Mouse (Mus musculus): Measurements from ENCODE around the gene Cby3. TPM values are rescaled to one million over a fixed set of nuclear protein-coding genes. Genes with fewer than 3 reads are reported as not detected.
"Not testable (repeated sequence)": the region's sequence is repeated elsewhere in the genome, so short reads cannot be mapped to it uniquely, and the experiment has no call there.

Gene Cby3
- polyA plus RNA-seq, 1 experiment = not detected

- Histone ChIP-seq H3K9me3 (replicated peaks; ENCODE audit: control insufficient read depth, insufficient read depth, low read length, poor library complexity, severe bottlenecking) (no peaks in the 10 kb centered on the region), H3K9ac (ENCODE audit: low read depth, poor library complexity, severe bottlenecking) (no peak overlapping the region), H3K27me3 (ENCODE audit: control insufficient read depth, insufficient read depth, low read length, poor library complexity, severe bottlenecking) (no peaks in the 10 kb centered on the region), H3K27ac (ENCODE audit: insufficient read depth, low read length) (no peak overlapping the region), H3K4me3 (ENCODE audit: low read depth, low read length) (no peak overlapping the region), H3K4me1 (ENCODE audit: control insufficient read depth, insufficient read depth, low read length) (no peaks in the 10 kb centered on the region), H3K36me3 (ENCODE audit: control insufficient read depth, insufficient read depth, low read length, poor library complexity, severe bottlenecking) (no peaks in the 10 kb centered on the region)
- no peak for TF ChIP-seq POLR2A (IDR thresholded peaks at IDR 0.05; ENCODE audit: insufficient read depth, low read length)
These were observed 589 bp downstream of the Cby3 start for GRCm38 (mm10) chr11:50354851-50355250.

GRCm38 (mm10) chr11:50355395-50355794 is 1.1 kb downstream of the Cby3 start:
- Histone ChIP-seq H3K27ac (ENCODE audit: insufficient read depth, low read length) (no peak overlapping the region), H3K27me3 (ENCODE audit: control insufficient read depth, insufficient read depth, low read length, poor library complexity, severe bottlenecking) (no peaks in the 10 kb centered on the region), H3K9ac (ENCODE audit: low read depth, poor library complexity, severe bottlenecking) (no peak overlapping the region), H3K4me3 (ENCODE audit: low read depth, low read length) (no peak overlapping the region), H3K36me3 (ENCODE audit: control insufficient read depth, insufficient read depth, low read length, poor library complexity, severe bottlenecking) (no peaks in the 10 kb centered on the region), H3K9me3 (replicated peaks; ENCODE audit: control insufficient read depth, insufficient read depth, low read length, poor library complexity, severe bottlenecking) (no peaks in the 10 kb centered on the region), H3K4me1 (ENCODE audit: control insufficient read depth, insufficient read depth, low read length) (no peaks in the 10 kb centered on the region)
- TF ChIP-seq POLR2A (IDR thresholded peaks at IDR 0.05; ENCODE audit: insufficient read depth, low read length) = no peak

GRCm38 (mm10) chr11:50358950-50359861 is 4.9 kb downstream of the Cby3 start:
- H3K27ac ChIP-seq (ENCODE audit: insufficient read depth, low read length) = peak overlapping the region; percentile 51; the same call in 1 of the 2 replicates
- no peaks in the 10 kb centered on the region for H3K27me3 ChIP-seq (ENCODE audit: control insufficient read depth, insufficient read depth, low read length, poor library complexity, severe bottlenecking)
- peak overlapping the region; percentile 89 for H3K4me3 ChIP-seq (ENCODE audit: low read depth, low read length)
- TF ChIP-seq EP300 (IDR thresholded peaks at IDR 0.05; ENCODE audit: insufficient read depth, low read depth, low read length) (0 out of 2 replicates have a peak, but pooled peaks have one; percentile 14), CTCF (IDR thresholded peaks at IDR 0.05; ENCODE audit: low read depth, low read length) (no peak), POLR2A (IDR thresholded peaks at IDR 0.05; ENCODE audit: insufficient read depth, low read length) (peak; percentile 43)
- peak overlapping the region; percentile 96 for H3K9ac ChIP-seq (ENCODE audit: low read depth, poor library complexity, severe bottlenecking)
- no peaks in the 10 kb centered on the region for H3K9me3 ChIP-seq (replicated peaks; ENCODE audit: control insufficient read depth, insufficient read depth, low read length, poor library complexity, severe bottlenecking)
- no peaks in the 10 kb centered on the region for H3K4me1 ChIP-seq (ENCODE audit: control insufficient read depth, insufficient read depth, low read length)
- no peaks in the 10 kb centered on the region for H3K36me3 ChIP-seq (ENCODE audit: control insufficient read depth, insufficient read depth, low read length, poor library complexity, severe bottlenecking)

- H3K4me1 ChIP-seq (ENCODE audit: control insufficient read depth, insufficient read depth, low read length); H3K4me3 ChIP-seq (ENCODE audit: low read depth, low read length); H3K36me3 ChIP-seq (ENCODE audit: control insufficient read depth, insufficient read depth, low read length, poor library complexity, severe bottlenecking); H3K9me3 ChIP-seq (replicated peaks; ENCODE audit: control insufficient read depth, insufficient read depth, low read length, poor library complexity, severe bottlenecking); H3K27ac ChIP-seq (ENCODE audit: insufficient read depth, low read length); H3K27me3 ChIP-seq (ENCODE audit: control insufficient read depth, insufficient read depth, low read length, poor library complexity, severe bottlenecking); H3K9ac ChIP-seq (ENCODE audit: low read depth, poor library complexity, severe bottlenecking): not testable (repeated sequence)
These were observed 7.0 kb downstream of the Cby3 start for GRCm38 (mm10) chr11:50361282-50361681.

GRCm38 (mm10) chr11:50364548-50364947 is 10.3 kb downstream of the Cby3 start:
- TF ChIP-seq EP300 (IDR thresholded peaks at IDR 0.05; ENCODE audit: insufficient read depth, low read depth, low read length) (no peak), POLR2A (IDR thresholded peaks at IDR 0.05; ENCODE audit: insufficient read depth, low read length) (no peak), CTCF (IDR thresholded peaks at IDR 0.05; ENCODE audit: low read depth, low read length) (peak; percentile 61)
- Histone ChIP-seq H3K4me3 (ENCODE audit: low read depth, low read length) (no peak overlapping the region), H3K4me1 (ENCODE audit: control insufficient read depth, insufficient read depth, low read length) (no peaks in the 10 kb centered on the region)

GRCm38 (mm10) chr11:50365322-50365721 is 11.1 kb downstream of the Cby3 start:
- Histone ChIP-seq H3K9ac (ENCODE audit: low read depth, poor library complexity, severe bottlenecking) (no peak overlapping the region), H3K27me3 (ENCODE audit: control insufficient read depth, insufficient read depth, low read length, poor library complexity, severe bottlenecking) (no peaks in the 10 kb centered on the region), H3K4me1 (ENCODE audit: control insufficient read depth, insufficient read depth, low read length) (no peaks in the 10 kb centered on the region), H3K36me3 (ENCODE audit: control insufficient read depth, insufficient read depth, low read length, poor library complexity, severe bottlenecking) (no peaks in the 10 kb centered on the region), H3K4me3 (ENCODE audit: low read depth, low read length) (no peak overlapping the region), H3K9me3 (replicated peaks; ENCODE audit: control insufficient read depth, insufficient read depth, low read length, poor library complexity, severe bottlenecking) (no peaks in the 10 kb centered on the region), H3K27ac (ENCODE audit: insufficient read depth, low read length) (no peak overlapping the region)
- TF ChIP-seq POLR2A (IDR thresholded peaks at IDR 0.05; ENCODE audit: insufficient read depth, low read length) (no peak), EP300 (IDR thresholded peaks at IDR 0.05; ENCODE audit: insufficient read depth, low read depth, low read length) (no peak), CTCF (IDR thresholded peaks at IDR 0.05; ENCODE audit: low read depth, low read length) (no peak)

More at GRCm38 (mm10) chr11:50364548-50364947, 10.3 kb downstream of the Cby3 start:
- Histone ChIP-seq H3K36me3 (ENCODE audit: control insufficient read depth, insufficient read depth, low read length, poor library complexity, severe bottlenecking) (no peaks in the 10 kb centered on the region), H3K27me3 (ENCODE audit: control insufficient read depth, insufficient read depth, low read length, poor library complexity, severe bottlenecking) (no peaks in the 10 kb centered on the region), H3K9me3 (replicated peaks; ENCODE audit: control insufficient read depth, insufficient read depth, low read length, poor library complexity, severe bottlenecking) (no peaks in the 10 kb centered on the region), H3K9ac (ENCODE audit: low read depth, poor library complexity, severe bottlenecking) (no peak overlapping the region), H3K27ac (ENCODE audit: insufficient read depth, low read length) (no peak overlapping the region)
